Mouse (Mus musculus): ENCODE results near the gene Hist2h3b.

GRCm38 (mm10) chr3:96236834-96237334 is 31.6 kb upstream of the Hist2h3b start:
- TF ChIP-seq POLR2A (IDR thresholded peaks at IDR 0.05; ENCODE audit: low read depth, low read length) (no peak), CTCF (conservative IDR thresholded peaks at IDR 0.05; ENCODE audit: insufficient read depth, insufficient read length, low read depth, low read length) (no peak)
